Mouse (Mus musculus) urinary bladder, postnatal 10 days (tissue): ENCODE measurements around the gene Gm10837.

ENCODE experiments used
- DNase-seq: peaks from one replicate; pipeline ENCODE4 v3.0.0; 2022; ENCODE audit warnings: low spot score

Gene Gm10837

GRCm38 (mm10) chr14:122464763-122465741 lies 25.3 kb upstream of the Gm10837 start, which contains the start of gene Zic5:
Gene Zic5, minus strand, starts transcription at chr14:122465677.
- no peak for DNase-seq

GRCm38 (mm10) chr14:122465931-122466490 lies 24.4 kb upstream of the Gm10837 start:
- no peak for DNase-seq

GRCm38 (mm10) chr14:122466756-122467362 lies 23.5 kb upstream of the Gm10837 start:
- no peak for DNase-seq

DNA sequence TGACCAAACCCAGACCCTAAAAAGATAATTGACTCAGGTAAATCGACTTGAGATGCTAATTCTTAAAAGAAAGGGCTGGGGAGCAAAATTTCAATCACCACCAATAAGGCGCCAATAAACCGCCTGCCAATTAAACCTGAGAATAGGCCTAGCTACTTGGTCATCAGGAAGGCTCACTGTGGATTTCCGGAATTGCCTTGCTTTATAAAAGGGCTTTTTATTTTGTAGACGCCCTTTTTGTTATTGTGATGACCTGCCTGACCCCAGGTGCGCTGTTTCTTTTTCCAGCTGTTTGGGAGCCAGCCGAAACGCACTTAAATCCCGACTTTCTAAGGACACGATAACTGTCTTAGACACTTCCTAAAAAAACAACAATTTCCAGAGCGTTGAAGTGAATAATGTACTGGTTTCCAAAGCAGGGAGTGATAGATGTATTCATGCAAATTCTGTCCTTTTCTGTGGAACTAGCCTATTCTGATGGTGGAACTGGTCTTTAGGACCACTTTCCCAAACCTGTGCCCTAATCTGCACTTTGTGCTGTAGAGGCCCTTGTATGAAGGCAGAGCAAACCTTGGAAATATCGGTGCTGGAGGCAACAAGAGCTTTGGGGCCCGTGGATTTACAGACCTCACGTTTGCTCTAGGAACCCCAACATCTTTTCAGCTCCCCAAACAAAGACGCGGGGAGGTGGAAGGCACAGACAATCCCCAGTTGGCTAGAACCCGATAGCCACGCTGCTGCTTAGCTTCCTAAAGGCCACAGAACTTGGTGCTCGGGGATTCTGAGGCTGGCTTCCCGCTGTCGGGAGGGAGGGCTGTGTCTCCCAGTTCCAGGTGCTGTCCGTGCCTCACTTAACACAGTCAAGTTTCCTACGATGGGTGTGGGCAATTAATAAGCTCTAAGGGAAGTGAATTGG lies 22.2 kb upstream of the Gm10837 start:
- DNase-seq: no peak

DNA sequence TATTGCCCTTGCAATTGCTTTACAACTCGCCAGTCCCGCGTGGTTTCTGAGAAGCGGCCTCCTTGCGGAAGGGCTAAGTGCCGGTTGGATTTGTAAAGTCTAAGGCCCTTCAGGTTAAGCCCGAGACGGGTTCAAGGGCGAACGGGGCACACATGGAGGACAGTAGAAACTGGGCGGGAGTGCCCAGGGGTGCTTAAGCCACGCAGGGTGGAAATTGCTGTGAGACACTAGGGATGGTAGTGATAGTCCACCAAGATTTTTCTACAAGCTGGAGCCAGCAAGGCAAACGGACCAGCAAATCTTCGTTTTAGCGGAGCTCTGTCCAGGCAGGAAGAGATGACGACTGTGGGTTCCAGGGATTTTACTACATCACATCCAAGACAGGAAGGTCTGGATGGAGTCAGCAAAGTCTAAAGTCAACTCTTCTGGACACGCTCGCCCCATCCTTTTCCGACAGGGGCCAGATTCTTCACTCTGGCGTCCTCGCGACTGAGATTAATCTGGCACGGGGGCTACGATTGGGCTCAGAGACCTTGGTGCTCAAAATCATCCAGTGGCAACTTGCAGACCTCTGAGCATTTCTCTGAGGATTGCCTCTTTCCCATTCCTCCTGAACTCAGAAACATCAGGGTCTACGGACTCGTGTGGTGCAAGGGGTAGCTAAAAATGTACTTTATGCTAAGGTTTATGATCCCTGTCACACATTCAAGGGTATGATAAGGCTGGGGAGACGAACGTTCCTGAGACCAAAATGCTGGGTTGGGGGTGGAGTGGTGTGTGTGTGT lies 21.2 kb upstream of the Gm10837 start:
- DNase-seq: no peak

DNA sequence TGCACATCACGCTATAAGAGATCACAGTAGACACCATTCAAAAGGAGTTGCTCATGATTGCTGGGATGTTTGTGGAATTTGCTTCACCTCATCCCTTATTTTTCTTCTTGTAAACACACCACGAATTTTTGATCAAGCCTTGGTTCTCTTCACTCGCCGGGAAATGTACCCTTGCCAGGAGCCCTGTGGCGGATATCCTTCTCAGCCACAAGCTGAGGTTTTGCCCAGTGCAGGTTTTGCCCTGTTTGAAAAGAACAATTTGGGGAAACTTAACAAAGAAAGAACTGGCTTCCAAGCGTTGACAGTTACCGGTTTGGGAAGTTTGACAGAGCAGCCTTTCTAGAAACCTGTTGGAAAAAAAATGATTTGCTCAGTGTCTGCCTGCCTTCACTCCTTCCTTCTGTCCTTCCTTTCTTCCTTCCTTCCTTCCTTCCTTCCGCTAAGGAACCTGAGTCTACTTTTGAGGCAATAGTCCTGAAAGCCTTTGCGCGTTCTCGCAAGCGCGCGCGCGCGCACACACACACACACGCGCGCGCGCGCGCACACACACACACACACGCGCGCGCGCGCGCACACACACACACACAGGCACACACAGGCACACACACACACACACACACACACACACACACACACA lies 18.8 kb upstream of the Gm10837 start:
- no peak for DNase-seq

GRCm38 (mm10) chr14:122472161-122472560 lies 18.2 kb upstream of the Gm10837 start:
- DNase-seq: no peak

DNA sequence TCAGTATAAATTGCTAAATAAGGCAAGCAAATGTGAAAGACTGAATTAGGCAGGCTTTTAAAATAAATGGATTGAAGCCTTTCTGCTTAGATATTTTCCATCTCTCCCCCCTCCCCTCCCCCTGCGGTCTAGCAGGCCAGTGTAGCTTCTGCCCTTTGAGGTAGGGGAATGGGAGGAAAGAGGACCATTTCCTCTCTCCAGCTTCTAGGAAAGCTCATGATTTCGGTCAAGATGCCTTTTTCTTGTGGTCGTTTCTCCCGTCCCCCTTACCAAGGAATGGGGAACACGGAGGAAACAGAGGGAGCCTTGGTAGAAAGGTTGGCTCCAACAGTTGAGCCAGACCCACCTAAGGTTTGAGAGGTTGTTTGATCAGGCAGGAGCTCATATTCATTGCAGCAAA lies 17.7 kb upstream of the Gm10837 start:
- no peak for DNase-seq

GRCm38 (mm10) chr14:122473211-122473751 lies 17.1 kb upstream of the Gm10837 start:
- DNase-seq: no peak

DNA sequence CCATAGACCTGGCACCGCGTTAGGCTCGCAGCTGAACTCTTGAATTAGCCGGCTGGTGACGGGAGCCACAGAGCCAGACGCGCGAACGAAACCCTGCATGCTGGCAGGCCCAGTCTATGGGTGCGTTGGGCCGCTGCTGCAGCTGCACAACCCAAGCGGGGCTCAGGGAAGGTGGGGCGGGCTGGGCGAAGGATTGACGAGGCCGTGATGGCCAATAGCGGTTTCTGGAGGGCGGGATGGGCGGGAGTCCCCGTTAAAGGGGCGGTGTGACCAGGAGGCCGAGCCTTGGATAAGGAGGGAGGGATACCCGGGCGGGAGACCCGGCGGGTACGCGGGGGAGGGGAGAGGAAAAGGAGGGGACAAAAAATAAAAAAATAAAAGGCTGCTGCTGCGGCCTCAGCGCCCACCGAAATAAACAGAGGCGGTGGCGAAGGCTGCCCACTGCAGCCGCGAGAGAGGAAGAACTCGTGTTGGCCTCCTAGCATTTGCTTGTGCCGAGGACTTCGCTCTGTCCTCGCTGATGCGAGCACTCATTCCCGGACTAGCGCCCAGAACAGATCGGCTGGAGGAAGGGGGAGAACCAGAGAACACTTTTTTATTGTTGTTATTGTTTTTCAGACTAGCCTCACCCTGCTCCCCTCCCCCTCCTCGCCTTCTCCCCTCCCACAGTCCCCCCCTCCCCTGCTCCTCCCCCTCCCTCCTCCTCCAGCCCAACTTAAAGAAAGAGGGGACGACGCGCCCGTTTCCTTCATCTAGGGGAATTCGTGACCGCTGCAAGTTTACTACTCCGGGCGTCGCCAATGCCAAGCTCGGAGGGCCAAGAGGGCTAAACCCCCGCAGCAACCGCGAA lies 16.1 kb upstream of the Gm10837 start:
- no peak for DNase-seq

DNA sequence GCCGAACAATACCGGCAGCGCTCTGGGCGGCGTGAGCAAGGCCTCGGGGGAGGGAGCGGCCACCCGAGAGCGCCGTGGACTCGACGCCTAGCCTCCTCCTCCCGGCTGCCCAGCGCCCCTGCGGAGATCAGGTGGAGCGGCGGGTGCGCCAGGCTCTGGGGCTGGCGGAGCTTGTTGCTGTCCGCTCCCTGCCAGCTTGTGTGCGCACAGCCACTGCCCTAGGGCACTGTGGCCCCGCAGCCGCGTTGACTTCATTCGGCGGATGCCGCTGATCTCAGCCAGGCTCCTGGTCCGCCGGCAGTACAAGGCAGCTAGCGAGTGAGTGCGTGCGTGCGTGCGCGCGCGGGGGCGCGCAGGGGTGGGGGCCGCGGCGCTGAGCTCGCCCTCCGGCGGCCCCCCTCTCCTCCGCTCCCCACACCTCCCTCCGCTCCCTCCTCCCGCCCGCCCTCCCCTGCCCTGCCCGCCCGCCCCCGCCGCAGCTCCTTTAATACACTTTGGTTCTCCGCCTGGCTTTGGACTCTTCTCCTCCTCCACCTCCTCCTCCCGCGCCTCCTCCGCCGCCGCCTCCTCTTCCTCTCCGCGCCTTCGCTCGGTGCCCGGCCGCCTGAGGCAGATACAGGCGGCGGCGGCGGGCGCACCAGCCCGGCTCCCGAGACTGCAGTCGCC lies 15.4 kb upstream of the Gm10837 start, which contains the start of gene Zic2:
Gene Zic2 (plus strand): TSS at position 545 of the 666 bp plus-strand sequence.
- no peak for DNase-seq

- DNase-seq: no peak
Measured at GRCm38 (mm10) chr14:122475557-122476040, 14.8 kb upstream of the Gm10837 start.

DNA sequence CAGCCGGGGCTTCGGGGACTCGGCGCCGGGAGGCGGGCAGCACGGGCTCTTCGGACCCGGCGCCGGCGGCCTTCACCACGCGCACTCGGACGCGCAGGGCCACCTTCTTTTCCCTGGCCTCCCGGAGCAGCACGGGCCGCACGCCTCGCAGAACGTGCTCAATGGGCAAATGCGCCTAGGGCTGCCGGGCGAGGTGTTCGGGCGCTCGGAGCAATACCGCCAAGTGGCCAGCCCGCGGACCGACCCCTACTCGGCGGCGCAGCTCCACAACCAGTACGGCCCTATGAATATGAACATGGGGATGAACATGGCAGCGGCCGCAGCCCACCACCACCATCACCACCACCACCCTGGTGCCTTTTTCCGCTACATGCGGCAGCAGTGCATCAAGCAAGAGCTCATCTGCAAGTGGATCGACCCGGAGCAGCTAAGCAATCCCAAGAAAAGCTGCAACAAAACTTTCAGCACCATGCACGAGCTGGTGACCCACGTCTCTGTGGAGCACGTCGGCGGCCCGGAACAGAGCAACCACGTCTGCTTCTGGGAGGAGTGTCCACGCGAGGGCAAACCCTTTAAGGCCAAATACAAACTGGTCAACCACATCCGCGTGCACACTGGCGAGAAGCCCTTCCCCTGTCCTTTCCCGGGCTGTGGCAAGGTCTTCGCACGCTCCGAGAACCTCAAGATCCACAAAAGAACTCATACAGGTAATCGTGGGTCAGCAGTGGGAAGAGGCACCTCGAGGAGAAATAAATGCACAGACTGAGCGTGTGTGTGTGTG lies 14.2 kb upstream of the Gm10837 start:
- no peak for DNase-seq

DNA sequence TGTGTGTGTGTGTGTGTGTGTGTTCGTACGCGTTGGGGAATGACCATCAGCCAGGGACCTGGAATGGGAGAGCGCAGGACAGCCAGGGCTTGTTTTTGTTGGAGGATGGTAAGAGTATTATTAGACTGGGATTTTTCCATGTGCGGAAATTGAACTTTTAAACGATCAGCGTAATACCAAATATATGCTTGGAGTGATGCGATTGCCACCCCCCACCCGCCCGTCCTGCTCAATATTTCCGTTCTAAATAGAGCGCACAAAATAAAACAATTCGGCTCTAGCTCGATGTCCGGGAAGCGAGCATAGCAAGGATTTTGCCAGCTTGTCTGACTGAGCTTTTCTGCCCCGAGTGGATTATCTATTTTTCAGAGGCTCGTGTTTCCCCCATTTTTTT lies 13.6 kb upstream of the Gm10837 start:
- no peak for DNase-seq

GRCm38 (mm10) chr14:122477261-122477671 lies 13.1 kb upstream of the Gm10837 start:
- DNase-seq: no peak

DNA sequence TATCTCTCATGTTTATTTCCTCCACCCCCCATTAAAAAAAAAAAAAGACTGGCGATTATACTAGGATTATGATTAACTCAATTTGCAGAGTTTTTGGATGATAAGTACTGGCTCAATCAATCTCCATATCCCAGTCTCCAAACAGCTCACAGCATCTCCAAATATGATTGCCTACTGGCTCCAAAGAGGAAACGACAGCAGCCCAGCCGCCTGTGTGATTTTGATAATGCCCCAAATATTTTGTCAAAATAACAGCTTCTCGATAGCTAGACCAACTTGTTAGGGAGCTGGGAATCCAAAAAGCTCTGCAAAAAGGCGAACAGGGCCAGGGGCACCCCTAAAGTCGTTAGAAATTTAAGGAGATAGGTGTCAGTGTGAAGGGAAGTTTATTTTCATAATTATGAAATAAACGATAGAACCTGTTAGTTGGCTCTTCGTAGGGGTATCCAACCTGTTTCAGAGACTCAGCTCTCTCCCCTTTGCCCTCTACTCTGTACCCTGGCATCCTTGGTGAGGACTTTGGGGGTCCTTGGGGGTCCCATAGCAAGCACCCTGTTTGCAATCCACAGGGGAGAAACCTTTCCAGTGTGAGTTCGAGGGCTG lies 12.3 kb upstream of the Gm10837 start:
- no peak for DNase-seq

- no peak for DNase-seq
Measured at GRCm38 (mm10) chr14:122478574-122479011, 11.8 kb upstream of the Gm10837 start.
